Mouse (Mus musculus) brain, embryonic 14.5 days (tissue): ENCODE measurements around the gene Sgsm3.

ENCODE experiments used
- CTCF ChIP-seq: fragments of 200-500 bp; IDR thresholded peaks from 2 replicates; pipeline ENCODE4 v1.5.1; 2012; ENCODE audit warnings: inconsistent platforms, mild to moderate bottlenecking, moderate library complexity, borderline replicate concordance; ENCODE audit not compliant: insufficient read depth, insufficient read length; ENCODE audit errors: extremely low read depth
- POLR2A ChIP-seq: fragments of 200-500 bp; IDR thresholded peaks from 2 replicates; pipeline ENCODE4 v1.6.1; 2012; ENCODE audit warnings: mild to moderate bottlenecking, inconsistent platforms, borderline replicate concordance; ENCODE audit not compliant: poor library complexity, insufficient read depth, insufficient read length, severe bottlenecking; ENCODE audit errors: extremely low read depth

GRCm38 (mm10) chr15:81023842-81024241 lies 46.3 kb downstream of the Sgsm3 start:
- TF ChIP-seq POLR2A: no peak
- no peak for TF ChIP-seq CTCF
